26 mouse cellular contexts compared by ENCODE assay signal in genomic region chr5:117689840-117690239, GRCm38 (mm10).
DNase-seq lines count a peak whose midpoint lies in the region; ATAC-seq and TF ChIP-seq lines count a peak whose summit lies in the region.
"Had no signal": no experiment of that assay in that cellular context is flagged by ENCODE, and none has a peak within 500 bp of the region (broad histone marks: within the 10 kb centered on the region; RNA-seq: fewer than 3 reads in every experiment).

No protein-coding gene starts in this region.

- H3K4me2 ChIP-seq in forebrain, embryonic 16.5 days (ENCODE audit: low read length), result no peak overlapping the region
- no peak overlapping the region for H3K4me2 ChIP-seq in hindbrain, embryonic 13.5 days
- H3K4me2 ChIP-seq in hindbrain, postnatal 0 days (ENCODE audit: low read depth, low read length), result no peak overlapping the region
- no peak overlapping the region for H3K4me2 ChIP-seq in midbrain, embryonic 16.5 days (ENCODE audit: low read length)
- H3K4me2 ChIP-seq in midbrain, postnatal 0 days (ENCODE audit: low read depth, low read length, poor library complexity, severe bottlenecking), result no peak overlapping the region
- H3K4me2 ChIP-seq in hindbrain, embryonic 15.5 days, result no peak overlapping the region
- H3K4me2 ChIP-seq: embryonic facial prominence, embryonic 12.5 days; heart, embryonic 12.5 days; kidney, embryonic 15.5 days; midbrain, embryonic 12.5 days had no signal

- H3K4me1 ChIP-seq in forebrain, embryonic 10.5 days, result peaks cover 58% of the 10 kb centered on the region
- peaks cover 6% of the 10 kb centered on the region; the same call in 1 of the 2 replicates for H3K4me1 ChIP-seq in forebrain, embryonic 16.5 days (replicated peaks; ENCODE audit: control insufficient read depth, insufficient read depth, low read length)
- peaks cover 10% of the 10 kb centered on the region for H3K4me1 ChIP-seq in hindbrain, embryonic 13.5 days (replicated peaks)
- no peaks in the 10 kb centered on the region for H3K4me1 ChIP-seq in hindbrain, postnatal 0 days (ENCODE audit: insufficient read depth, low read length)
- peaks cover 21% of the 10 kb centered on the region for H3K4me1 ChIP-seq in midbrain, embryonic 16.5 days (ENCODE audit: control insufficient read depth, insufficient read depth, low read length)
- peaks cover 10% of the 10 kb centered on the region for H3K4me1 ChIP-seq in midbrain, postnatal 0 days (ENCODE audit: insufficient read depth, low read length)
- H3K4me1 ChIP-seq in hindbrain, embryonic 15.5 days (replicated peaks), result peaks cover 20% of the 10 kb centered on the region
- H3K4me1 ChIP-seq: heart, embryonic 12.5 days had no signal

- H3K9ac ChIP-seq in forebrain, embryonic 16.5 days (replicated peaks; ENCODE audit: low read depth, low read length), result no peak overlapping the region
- no peak overlapping the region for H3K9ac ChIP-seq in hindbrain, embryonic 13.5 days
- no peak overlapping the region for H3K9ac ChIP-seq in hindbrain, postnatal 0 days (replicated peaks; ENCODE audit: low read length)
- no peak overlapping the region for H3K9ac ChIP-seq in midbrain, embryonic 16.5 days (ENCODE audit: low read depth, low read length)
- no peak overlapping the region for H3K9ac ChIP-seq in midbrain, postnatal 0 days (replicated peaks; ENCODE audit: low read length, poor library complexity, severe bottlenecking)
- no peak overlapping the region for H3K9ac ChIP-seq in hindbrain, embryonic 15.5 days
- H3K9ac ChIP-seq: embryonic facial prominence, embryonic 12.5 days; heart, embryonic 12.5 days; kidney, embryonic 15.5 days; liver, embryonic 14.5 days; midbrain, embryonic 12.5 days had no signal

- TF ChIP-seq CTCF in hindbrain, postnatal 0 days (IDR thresholded peaks at IDR 0.05; ENCODE audit: low read depth), result no peak
- no peak for TF ChIP-seq CTCF in midbrain, postnatal 0 days (IDR thresholded peaks at IDR 0.05)

- no peak overlapping the region for H3K4me3 ChIP-seq in forebrain, embryonic 10.5 days
- H3K4me3 ChIP-seq in forebrain, embryonic 16.5 days (replicated peaks; ENCODE audit: low read length), result no peak overlapping the region
- H3K4me3 ChIP-seq in hindbrain, embryonic 13.5 days, result no peak overlapping the region
- no peak overlapping the region for H3K4me3 ChIP-seq in hindbrain, postnatal 0 days (ENCODE audit: low read length)
- no peak overlapping the region for H3K4me3 ChIP-seq in midbrain, embryonic 16.5 days (ENCODE audit: low read depth, low read length)
- no peak overlapping the region for H3K4me3 ChIP-seq in midbrain, postnatal 0 days (ENCODE audit: low read depth, low read length)
- no peak overlapping the region for H3K4me3 ChIP-seq in hindbrain, embryonic 15.5 days
- H3K4me3 ChIP-seq: embryonic facial prominence, embryonic 12.5 days; heart, adult 2 months; heart, embryonic 12.5 days; kidney, embryonic 15.5 days; midbrain, embryonic 12.5 days had no signal

- H3K9me3 ChIP-seq in forebrain, embryonic 10.5 days, result peaks cover 4% of the 10 kb centered on the region; the same call in 1 of the 2 replicates
- no peaks in the 10 kb centered on the region for H3K9me3 ChIP-seq in forebrain, embryonic 16.5 days (ENCODE audit: control insufficient read depth, low read length)
- H3K9me3 ChIP-seq in hindbrain, embryonic 13.5 days, result no peaks in the 10 kb centered on the region
- no peaks in the 10 kb centered on the region for H3K9me3 ChIP-seq in hindbrain, postnatal 0 days (ENCODE audit: low read length)
- H3K9me3 ChIP-seq in midbrain, embryonic 16.5 days (replicated peaks; ENCODE audit: control insufficient read depth, low read length, poor library complexity, severe bottlenecking), result no peaks in the 10 kb centered on the region
- no peaks in the 10 kb centered on the region for H3K9me3 ChIP-seq in midbrain, postnatal 0 days (ENCODE audit: low read length)
- H3K9me3 ChIP-seq in hindbrain, embryonic 15.5 days, result no peaks in the 10 kb centered on the region
- H3K9me3 ChIP-seq: embryonic facial prominence, embryonic 12.5 days; heart, embryonic 12.5 days; kidney, embryonic 15.5 days had no signal

- DNase-seq in forebrain, embryonic 10.5 days (ENCODE audit: extremely low spot score, low spot score), result no peak
- DNase-seq in hindbrain, postnatal 0 days (ENCODE audit: low spot score), result no peak
- DNase-seq in midbrain, postnatal 0 days (ENCODE audit: low spot score), result no peak
- no peak for DNase-seq in urinary bladder, postnatal 36 days (ENCODE audit: low spot score in 2 of 2)
- DNase-seq: adrenal gland, adult 8-10 months; cerebellum, adult 9-10 months; embryo, embryonic 11 days; heart, adult 2 months; kidney, adult 11 months; kidney, postnatal 25 days; liver; lung, adult 2 months; retina, postnatal 1 day; right cerebral cortex, postnatal 25 days; thymus, adult 18-20 months; thymus, postnatal 25 days had no signal

- no peak for ATAC-seq in forebrain, embryonic 16.5 days
- ATAC-seq in hindbrain, embryonic 13.5 days (ENCODE audit: low FRiP score), result peak; percentile 65; the same call in 1 of the 2 replicates
- ATAC-seq in hindbrain, postnatal 0 days, result no peak
- ATAC-seq in midbrain, embryonic 16.5 days, result no peak
- ATAC-seq in midbrain, postnatal 0 days (ENCODE audit: low FRiP score), result no peak
- ATAC-seq in hindbrain, embryonic 15.5 days (ENCODE audit: low FRiP score, low read depth), result peak; percentile 77; the same call in 1 of the 2 replicates

- no peaks in the 10 kb centered on the region for H3K27me3 ChIP-seq in forebrain, embryonic 10.5 days (ENCODE audit: poor library complexity, severe bottlenecking)
- no peaks in the 10 kb centered on the region for H3K27me3 ChIP-seq in forebrain, embryonic 16.5 days (replicated peaks; ENCODE audit: control insufficient read depth, insufficient read depth, low read length)
- 0 out of 2 replicates have a peak, but pooled peaks cover 2% of the 10 kb centered on the region for H3K27me3 ChIP-seq in hindbrain, embryonic 13.5 days
- H3K27me3 ChIP-seq in hindbrain, postnatal 0 days (ENCODE audit: insufficient read depth, low read length), result no peaks in the 10 kb centered on the region
- no peaks in the 10 kb centered on the region for H3K27me3 ChIP-seq in midbrain, embryonic 16.5 days (ENCODE audit: control insufficient read depth, insufficient read depth, low read depth, low read length)
- H3K27me3 ChIP-seq in midbrain, postnatal 0 days (ENCODE audit: insufficient read depth, low read length), result no peaks in the 10 kb centered on the region
- H3K27me3 ChIP-seq in hindbrain, embryonic 15.5 days, result no peaks in the 10 kb centered on the region
- H3K27me3 ChIP-seq: embryonic facial prominence, embryonic 12.5 days; kidney, embryonic 15.5 days; midbrain, embryonic 12.5 days had no signal

- H3K36me3 ChIP-seq in forebrain, embryonic 10.5 days (replicated peaks), result no peaks in the 10 kb centered on the region
- H3K36me3 ChIP-seq in forebrain, embryonic 16.5 days (ENCODE audit: control insufficient read depth, insufficient read depth), result no peaks in the 10 kb centered on the region
- H3K36me3 ChIP-seq in hindbrain, embryonic 13.5 days, result no peaks in the 10 kb centered on the region
- no peaks in the 10 kb centered on the region for H3K36me3 ChIP-seq in hindbrain, postnatal 0 days (ENCODE audit: insufficient read depth, low read length)
- H3K36me3 ChIP-seq in midbrain, embryonic 16.5 days (ENCODE audit: control insufficient read depth, insufficient read depth, low read length), result no peaks in the 10 kb centered on the region
- H3K36me3 ChIP-seq in midbrain, postnatal 0 days (ENCODE audit: insufficient read depth, low read length), result no peaks in the 10 kb centered on the region
- no peaks in the 10 kb centered on the region for H3K36me3 ChIP-seq in hindbrain, embryonic 15.5 days
- H3K36me3 ChIP-seq: embryonic facial prominence, embryonic 12.5 days; G1E; heart, embryonic 12.5 days; kidney, embryonic 15.5 days; midbrain, embryonic 12.5 days had no signal

- peak overlapping the region; percentile 25; the same call in 1 of the 2 replicates for H3K27ac ChIP-seq in forebrain, embryonic 10.5 days
- no peak overlapping the region for H3K27ac ChIP-seq in forebrain, embryonic 16.5 days (ENCODE audit: low read length)
- no peak overlapping the region for H3K27ac ChIP-seq in hindbrain, embryonic 13.5 days
- no peak overlapping the region for H3K27ac ChIP-seq in hindbrain, postnatal 0 days
- 0 out of 2 replicates have a peak overlapping the region, but pooled peaks have one; percentile 10 for H3K27ac ChIP-seq in midbrain, embryonic 16.5 days (ENCODE audit: low read length)
- H3K27ac ChIP-seq in midbrain, postnatal 0 days (ENCODE audit: low read depth, low read length), result no peak overlapping the region
- no peak overlapping the region for H3K27ac ChIP-seq in hindbrain, embryonic 15.5 days (replicated peaks)
- H3K27ac ChIP-seq: embryonic facial prominence, embryonic 12.5 days; heart, adult 2 months; kidney, embryonic 15.5 days; liver, embryonic 14.5 days; midbrain, embryonic 12.5 days had no signal

- WGBS in forebrain, embryonic 10.5 days, result 65% methylated on average over 8 of the region's 8 CpGs
- 39% methylated on average over 8 of the region's 8 CpGs for WGBS in forebrain, embryonic 16.5 days
- 57% methylated on average over 8 of the region's 8 CpGs for WGBS in hindbrain, embryonic 13.5 days
- WGBS in hindbrain, postnatal 0 days, result 47% methylated on average over 8 of the region's 8 CpGs
- WGBS in midbrain, embryonic 16.5 days, result 26% methylated on average over 8 of the region's 8 CpGs
- WGBS in midbrain, postnatal 0 days, result 36% methylated on average over 8 of the region's 8 CpGs
- WGBS in hindbrain, embryonic 15.5 days, result 44% methylated on average over 8 of the region's 8 CpGs

Comparison
In these comparisons a context has a peak if more than half of its experiments do, and no peak if none do; other contexts are left out.
1. H3K27ac ChIP-seq: peak in forebrain, embryonic 10.5 days (single experiment) and midbrain, embryonic 16.5 days (single experiment); none in forebrain, embryonic 16.5 days (single experiment), hindbrain, embryonic 13.5 days (single experiment), hindbrain, postnatal 0 days (single experiment), midbrain, postnatal 0 days (single experiment) and hindbrain, embryonic 15.5 days (single experiment).
2. ATAC-seq: peak in hindbrain, embryonic 13.5 days (single experiment) and hindbrain, embryonic 15.5 days (single experiment); none in forebrain, embryonic 16.5 days (single experiment), hindbrain, postnatal 0 days (single experiment), midbrain, embryonic 16.5 days (single experiment) and midbrain, postnatal 0 days (single experiment).